In the genomic region with DNA sequence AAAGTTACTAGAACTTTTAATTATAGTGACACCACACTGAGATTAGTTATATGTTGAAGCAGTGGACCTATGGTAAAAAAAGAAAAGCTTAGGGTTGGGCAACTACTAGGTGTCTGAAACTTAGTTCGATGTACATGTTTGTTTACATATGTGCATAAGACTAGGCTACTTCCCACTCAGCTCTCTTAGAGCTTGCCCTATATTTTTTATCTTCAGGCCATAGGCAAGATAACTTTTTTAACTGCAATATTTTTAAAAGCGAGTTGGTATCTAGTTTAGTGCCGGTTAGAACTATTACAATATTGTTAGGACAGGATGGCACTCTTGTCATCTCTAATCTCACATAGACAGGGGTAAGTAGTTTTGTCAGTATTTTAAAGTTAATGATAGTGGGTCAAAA, we compare ENCODE assay signal across 15 mouse cellular contexts. TPM values are rescaled to one million over a fixed set of nuclear protein-coding genes. Genes with fewer than 3 reads are reported as not detected.
A peak's percentile ranks its signal among the peaks of the same experiment; 100 is the strongest.
DNase-seq lines count a peak whose midpoint lies in the region; ATAC-seq and TF ChIP-seq lines count a peak whose summit lies in the region.
"Had no signal": no experiment of that assay in that cellular context is flagged by ENCODE, and none has a peak within 500 bp of the region (broad histone marks: within the 10 kb centered on the region; RNA-seq: fewer than 3 reads in every experiment).

No protein-coding gene starts in this region.

- no peak overlapping the region for H3K4me3 ChIP-seq in liver, embryonic 15.5 days (replicated peaks)
- no peak overlapping the region for H3K4me3 ChIP-seq in liver, embryonic 12.5 days
- H3K4me3 ChIP-seq in ES-Bruce4 (ENCODE audit: low read depth, low read length), result no peak overlapping the region
- H3K4me3 ChIP-seq in forebrain, embryonic 11.5 days (ENCODE audit: low read depth, low read length), result no peak overlapping the region
- H3K4me3 ChIP-seq: embryonic facial prominence, embryonic 12.5 days; forebrain, embryonic 12.5 days had no signal

- no peak for TF ChIP-seq CTCF in ES-Bruce4 (IDR thresholded peaks at IDR 0.05; ENCODE audit: low read depth, low read length)

- H3K27ac ChIP-seq in liver, embryonic 15.5 days (replicated peaks), result peak overlapping the region; percentile 66; the same call in 1 of the 2 replicates
- H3K27ac ChIP-seq in liver, embryonic 12.5 days, result no peak overlapping the region
- no peak overlapping the region for H3K27ac ChIP-seq in ES-Bruce4 (ENCODE audit: insufficient read depth, low read length)
- H3K27ac ChIP-seq in forebrain, embryonic 11.5 days (ENCODE audit: low read depth, low read length), result no peak overlapping the region
- H3K27ac ChIP-seq: embryonic facial prominence, embryonic 10.5 days; embryonic facial prominence, embryonic 12.5 days; forebrain, embryonic 12.5 days had no signal

- H3K27me3 ChIP-seq in liver, embryonic 15.5 days, result no peaks in the 10 kb centered on the region
- H3K27me3 ChIP-seq in liver, embryonic 12.5 days (replicated peaks), result no peaks in the 10 kb centered on the region
- H3K27me3 ChIP-seq in ES-Bruce4 (ENCODE audit: control insufficient read depth, insufficient read depth, low read length, poor library complexity, severe bottlenecking), result no peaks in the 10 kb centered on the region
- no peaks in the 10 kb centered on the region for H3K27me3 ChIP-seq in forebrain, embryonic 11.5 days (ENCODE audit: control insufficient read depth, insufficient read depth, low read length)
- H3K27me3 ChIP-seq: embryonic facial prominence, embryonic 12.5 days; forebrain, embryonic 12.5 days; Patski had no signal

- no peak for ATAC-seq in liver, embryonic 15.5 days (ENCODE audit: insufficient read depth)
- no peak for ATAC-seq in liver, embryonic 12.5 days
- no peak for ATAC-seq in forebrain, embryonic 11.5 days (replicated peaks; ENCODE audit: low FRiP score)
- ATAC-seq: forebrain, embryonic 14.5 days; forebrain, embryonic 16.5 days; Patski had no signal

- no peak for DNase-seq in forebrain, embryonic 11.5 days (ENCODE audit: low spot score)
- no peak for DNase-seq in thymus, postnatal 25 days
- DNase-seq: adrenal gland, adult 8-10 months; adrenal gland, postnatal 36 days; cerebellum, adult 11-12 months; cerebellum, adult 2 months had no signal

- no peak overlapping the region for H3K9ac ChIP-seq in liver, embryonic 15.5 days
- H3K9ac ChIP-seq in liver, embryonic 12.5 days, result no peak overlapping the region
- H3K9ac ChIP-seq in ES-Bruce4 (ENCODE audit: low read depth, poor library complexity, severe bottlenecking), result peak overlapping the region; percentile 56; the same call in 1 of the 2 replicates
- H3K9ac ChIP-seq in forebrain, embryonic 11.5 days (ENCODE audit: low read length), result no peak overlapping the region
- H3K9ac ChIP-seq: embryonic facial prominence, embryonic 12.5 days; forebrain, embryonic 12.5 days had no signal

- H3K36me3 ChIP-seq in liver, embryonic 15.5 days (replicated peaks), result peaks cover 64% of the 10 kb centered on the region
- H3K36me3 ChIP-seq in liver, embryonic 12.5 days, result peaks cover 74% of the 10 kb centered on the region
- H3K36me3 ChIP-seq in ES-Bruce4 (ENCODE audit: control insufficient read depth, insufficient read depth, low read length, poor library complexity, severe bottlenecking), result peaks cover 71% of the 10 kb centered on the region
- H3K36me3 ChIP-seq in forebrain, embryonic 11.5 days (ENCODE audit: control insufficient read depth, insufficient read depth, low read length), result no peaks in the 10 kb centered on the region

- no peak overlapping the region for H3K4me2 ChIP-seq in liver, embryonic 15.5 days
- no peak overlapping the region for H3K4me2 ChIP-seq in liver, embryonic 12.5 days
- H3K4me2 ChIP-seq in forebrain, embryonic 11.5 days (ENCODE audit: low read depth, low read length, severe bottlenecking), result no peak overlapping the region
- H3K4me2 ChIP-seq: embryonic facial prominence, embryonic 12.5 days; forebrain, embryonic 12.5 days had no signal

- no peaks in the 10 kb centered on the region for H3K9me3 ChIP-seq in liver, embryonic 15.5 days (replicated peaks)
- no peaks in the 10 kb centered on the region for H3K9me3 ChIP-seq in liver, embryonic 12.5 days (replicated peaks)
- H3K9me3 ChIP-seq in ES-Bruce4 (replicated peaks; ENCODE audit: control insufficient read depth, insufficient read depth, low read length, poor library complexity, severe bottlenecking), result no peaks in the 10 kb centered on the region
- H3K9me3 ChIP-seq in forebrain, embryonic 11.5 days (ENCODE audit: control insufficient read depth, low read length), result no peaks in the 10 kb centered on the region
- H3K9me3 ChIP-seq: embryonic facial prominence, embryonic 10.5 days; embryonic facial prominence, embryonic 12.5 days; forebrain, embryonic 12.5 days had no signal

- TF ChIP-seq EP300 in ES-Bruce4 (IDR thresholded peaks at IDR 0.05; ENCODE audit: insufficient read depth, low read depth, low read length), result no peak

- 78% methylated on average over 3 of the region's 3 CpGs for WGBS in liver, embryonic 15.5 days (ENCODE audit: insufficient replicate concordance)
- WGBS in liver, embryonic 12.5 days (ENCODE audit: insufficient replicate concordance), result 89% methylated on average over 3 of the region's 3 CpGs
- WGBS in forebrain, embryonic 11.5 days, result 92% methylated on average over 3 of the region's 3 CpGs

- TF ChIP-seq POLR2A in ES-Bruce4 (IDR thresholded peaks at IDR 0.05; ENCODE audit: insufficient read depth, low read length), result no peak

- H3K4me1 ChIP-seq in liver, embryonic 15.5 days (replicated peaks), result peaks cover 36% of the 10 kb centered on the region
- peaks cover 39% of the 10 kb centered on the region for H3K4me1 ChIP-seq in liver, embryonic 12.5 days
- peaks cover 1% of the 10 kb centered on the region for H3K4me1 ChIP-seq in ES-Bruce4 (ENCODE audit: control insufficient read depth, insufficient read depth, low read length)
- no peaks in the 10 kb centered on the region for H3K4me1 ChIP-seq in forebrain, embryonic 11.5 days (replicated peaks; ENCODE audit: control insufficient read depth, insufficient read depth, low read length)

RNA-seq across cellular contexts. Expression of gene Fxyd4, which starts 15.5 kb away (rescaled TPM):
- polyA plus RNA-seq in liver, embryonic 15.5 days (2015; fragmentation: Nextera tagmentation; extraction: Ambion mirVana), result 0.36 and 0.47 TPM in 2 replicates
- 0.72 and 0.73 TPM in 2 replicates for polyA plus RNA-seq in liver, embryonic 12.5 days (2016; fragmentation: Nextera tagmentation; extraction: Ambion mirVana)
- polyA plus RNA-seq in ES-Bruce4 (2011; ENCODE audit: insufficient read depth, insufficient read length, low read depth, missing spikeins), result not detected in 2 replicates
- polyA plus RNA-seq in forebrain, embryonic 11.5 days (2014; fragmentation: Nextera tagmentation; extraction: Ambion mirVana), result 2.8 and 3.9 TPM in 2 replicates
- polyA plus RNA-seq: cerebellum, adult 2 months had no signal

RNA-seq across cellular contexts. Expression of gene Hnrnpf, which starts 21.9 kb away (rescaled TPM):
- 476 and 487 TPM in 2 replicates for polyA plus RNA-seq in liver, embryonic 15.5 days (2015; fragmentation: Nextera tagmentation; extraction: Ambion mirVana)
- polyA plus RNA-seq in liver, embryonic 12.5 days (2016; fragmentation: Nextera tagmentation; extraction: Ambion mirVana), result 702 and 711 TPM in 2 replicates
- 1,007 and 1,035 TPM in 2 replicates for polyA plus RNA-seq in ES-Bruce4 (2011; ENCODE audit: insufficient read depth, insufficient read length, low read depth, missing spikeins)
- polyA plus RNA-seq in forebrain, embryonic 11.5 days (2014; fragmentation: Nextera tagmentation; extraction: Ambion mirVana), result 782 and 811 TPM in 2 replicates
